Comparison of ENCODE assay signal across 26 mouse cellular contexts in genomic region chr8:115201726-115202125, GRCm38 (mm10).
A peak's percentile ranks its signal among the peaks of the same experiment; 100 is the strongest.
DNase-seq lines count a peak whose midpoint lies in the region; ATAC-seq and TF ChIP-seq lines count a peak whose summit lies in the region.
"Had no signal": no experiment of that assay in that cellular context is flagged by ENCODE, and none has a peak within 500 bp of the region (broad histone marks: within the 10 kb centered on the region; RNA-seq: fewer than 3 reads in every experiment).

No protein-coding gene starts in this region.

- TF ChIP-seq CTCF in midbrain, postnatal 0 days (IDR thresholded peaks at IDR 0.05): no peak

- H3K27me3 ChIP-seq in midbrain, embryonic 11.5 days (ENCODE audit: control insufficient read depth, insufficient read depth, low read length): peaks cover 3% of the 10 kb centered on the region
- H3K27me3 ChIP-seq in midbrain, postnatal 0 days (ENCODE audit: insufficient read depth, low read length): no peaks in the 10 kb centered on the region
- H3K27me3 ChIP-seq in midbrain, embryonic 14.5 days (ENCODE audit: control insufficient read depth, insufficient read depth, low read length): 0 out of 2 replicates have a peak, but pooled peaks cover 4% of the 10 kb centered on the region
- peaks cover 45% of the 10 kb centered on the region for H3K27me3 ChIP-seq in midbrain, embryonic 10.5 days (ENCODE audit: low read depth, poor library complexity, severe bottlenecking)
- peaks cover 50% of the 10 kb centered on the region for H3K27me3 ChIP-seq in limb, embryonic 13.5 days
- H3K27me3 ChIP-seq in liver, embryonic 12.5 days (replicated peaks): peaks cover 23% of the 10 kb centered on the region

- no peak overlapping the region for H3K4me2 ChIP-seq in midbrain, embryonic 11.5 days
- H3K4me2 ChIP-seq in midbrain, postnatal 0 days (ENCODE audit: low read depth, low read length, poor library complexity, severe bottlenecking): no peak overlapping the region
- no peak overlapping the region for H3K4me2 ChIP-seq in midbrain, embryonic 14.5 days (ENCODE audit: low read length)
- peak overlapping the region; percentile 25; the same call in 1 of the 2 replicates for H3K4me2 ChIP-seq in limb, embryonic 13.5 days (replicated peaks)
- no peak overlapping the region for H3K4me2 ChIP-seq in liver, embryonic 12.5 days
- H3K4me2 ChIP-seq: embryonic facial prominence, embryonic 13.5 days; forebrain, embryonic 13.5 days; heart, embryonic 12.5 days; heart, embryonic 15.5 days; hindbrain, embryonic 13.5 days had no signal

- H3K9ac ChIP-seq in midbrain, embryonic 11.5 days (ENCODE audit: low read length): no peak overlapping the region; the same call in 1 of the 2 replicates
- no peak overlapping the region for H3K9ac ChIP-seq in midbrain, postnatal 0 days (replicated peaks; ENCODE audit: low read length, poor library complexity, severe bottlenecking)
- no peak overlapping the region for H3K9ac ChIP-seq in midbrain, embryonic 14.5 days (replicated peaks; ENCODE audit: low read length)
- H3K9ac ChIP-seq in limb, embryonic 13.5 days: no peak overlapping the region
- no peak overlapping the region for H3K9ac ChIP-seq in liver, embryonic 12.5 days
- H3K9ac ChIP-seq: embryonic facial prominence, embryonic 13.5 days; forebrain, embryonic 13.5 days; heart, embryonic 12.5 days; heart, embryonic 15.5 days; hindbrain, embryonic 13.5 days had no signal

- no peak overlapping the region for H3K27ac ChIP-seq in midbrain, embryonic 11.5 days (ENCODE audit: low read depth, low read length)
- H3K27ac ChIP-seq in midbrain, postnatal 0 days (ENCODE audit: low read depth, low read length): no peak overlapping the region
- H3K27ac ChIP-seq in midbrain, embryonic 14.5 days (replicated peaks; ENCODE audit: low read depth, low read length): no peak overlapping the region
- no peak overlapping the region for H3K27ac ChIP-seq in midbrain, embryonic 10.5 days (replicated peaks)
- no peak overlapping the region for H3K27ac ChIP-seq in limb, embryonic 13.5 days
- H3K27ac ChIP-seq in liver, embryonic 12.5 days: no peak overlapping the region
- H3K27ac ChIP-seq: embryonic facial prominence, embryonic 13.5 days; forebrain, embryonic 10.5 days; forebrain, embryonic 13.5 days; heart, embryonic 15.5 days; hindbrain, embryonic 10.5 days; hindbrain, embryonic 13.5 days had no signal

- H3K36me3 ChIP-seq in midbrain, embryonic 11.5 days (ENCODE audit: control insufficient read depth, insufficient read depth, low read length): no peaks in the 10 kb centered on the region
- H3K36me3 ChIP-seq in midbrain, postnatal 0 days (ENCODE audit: insufficient read depth, low read length): no peaks in the 10 kb centered on the region
- H3K36me3 ChIP-seq in midbrain, embryonic 14.5 days (ENCODE audit: control insufficient read depth, insufficient read depth, low read length): no peaks in the 10 kb centered on the region
- H3K36me3 ChIP-seq in midbrain, embryonic 10.5 days: no peaks in the 10 kb centered on the region
- no peaks in the 10 kb centered on the region for H3K36me3 ChIP-seq in limb, embryonic 13.5 days
- no peaks in the 10 kb centered on the region for H3K36me3 ChIP-seq in liver, embryonic 12.5 days
- H3K36me3 ChIP-seq: embryonic facial prominence, embryonic 13.5 days; forebrain, embryonic 10.5 days; heart, embryonic 12.5 days; heart, embryonic 15.5 days; hindbrain, embryonic 10.5 days; hindbrain, embryonic 13.5 days had no signal

- peak; percentile 55; the same call in 1 of the 2 replicates for ATAC-seq in midbrain, embryonic 11.5 days (ENCODE audit: low FRiP score)
- no peak for ATAC-seq in midbrain, postnatal 0 days (ENCODE audit: low FRiP score)
- no peak for ATAC-seq in midbrain, embryonic 14.5 days (ENCODE audit: low FRiP score, low TSS enrichment)
- ATAC-seq in limb, embryonic 13.5 days (ENCODE audit: low FRiP score, low read depth): peak; percentile 66; the same call in 1 of the 2 replicates
- ATAC-seq in liver, embryonic 12.5 days: no peak
- ATAC-seq: CD4-positive, CD25-positive, alpha-beta regulatory T cell, adult 4 months; forebrain, embryonic 13.5 days; forebrain, embryonic 16.5 days; hindbrain, embryonic 16.5 days had no signal

- DNase-seq in midbrain, embryonic 11.5 days (ENCODE audit: low spot score, missing footprints): peak; percentile 77
- no peak for DNase-seq in midbrain, postnatal 0 days (ENCODE audit: low spot score)
- DNase-seq in midbrain, embryonic 14.5 days: peak; percentile 26
- no peak for DNase-seq in midbrain, embryonic 10.5 days (ENCODE audit: low spot score)
- DNase-seq: adrenal gland, adult 2 months; adrenal gland, postnatal 14 days; cerebellum, adult 11 months; cerebellum, adult 2 months; cerebellum, adult 9-11 months; cerebellum, postnatal 25 days; gastrocnemius, postnatal 25 days; heart, adult 18-20 months; heart, postnatal 10 days; heart, postnatal 36 days had no signal

- peaks cover 10% of the 10 kb centered on the region for H3K4me1 ChIP-seq in midbrain, embryonic 11.5 days (ENCODE audit: control insufficient read depth, insufficient read depth, low read length)
- H3K4me1 ChIP-seq in midbrain, postnatal 0 days (ENCODE audit: insufficient read depth, low read length): no peaks in the 10 kb centered on the region
- 0 out of 2 replicates have a peak, but pooled peaks cover 4% of the 10 kb centered on the region for H3K4me1 ChIP-seq in midbrain, embryonic 14.5 days (ENCODE audit: control insufficient read depth, insufficient read depth, low read length)
- peaks cover 30% of the 10 kb centered on the region for H3K4me1 ChIP-seq in midbrain, embryonic 10.5 days
- H3K4me1 ChIP-seq in limb, embryonic 13.5 days: peaks cover 27% of the 10 kb centered on the region
- no peaks in the 10 kb centered on the region for H3K4me1 ChIP-seq in liver, embryonic 12.5 days

- no peaks in the 10 kb centered on the region for H3K9me3 ChIP-seq in midbrain, embryonic 11.5 days (ENCODE audit: control insufficient read depth, low read length)
- H3K9me3 ChIP-seq in midbrain, postnatal 0 days (ENCODE audit: low read length): no peaks in the 10 kb centered on the region
- no peaks in the 10 kb centered on the region for H3K9me3 ChIP-seq in midbrain, embryonic 14.5 days (ENCODE audit: control insufficient read depth, low read length)
- H3K9me3 ChIP-seq in midbrain, embryonic 10.5 days (replicated peaks): no peaks in the 10 kb centered on the region
- H3K9me3 ChIP-seq in limb, embryonic 13.5 days: no peaks in the 10 kb centered on the region
- no peaks in the 10 kb centered on the region for H3K9me3 ChIP-seq in liver, embryonic 12.5 days (replicated peaks)
- H3K9me3 ChIP-seq: embryonic facial prominence, embryonic 13.5 days; forebrain, embryonic 10.5 days; forebrain, embryonic 13.5 days; heart, embryonic 12.5 days; heart, embryonic 15.5 days; hindbrain, embryonic 10.5 days; hindbrain, embryonic 13.5 days had no signal

- no peak overlapping the region for H3K4me3 ChIP-seq in midbrain, embryonic 11.5 days (ENCODE audit: low read depth, low read length)
- no peak overlapping the region for H3K4me3 ChIP-seq in midbrain, postnatal 0 days (ENCODE audit: low read depth, low read length)
- no peak overlapping the region for H3K4me3 ChIP-seq in midbrain, embryonic 14.5 days (replicated peaks; ENCODE audit: low read depth, low read length)
- H3K4me3 ChIP-seq in midbrain, embryonic 10.5 days: no peak overlapping the region
- no peak overlapping the region for H3K4me3 ChIP-seq in limb, embryonic 13.5 days
- no peak overlapping the region for H3K4me3 ChIP-seq in liver, embryonic 12.5 days
- H3K4me3 ChIP-seq: embryonic facial prominence, embryonic 13.5 days; forebrain, embryonic 10.5 days; forebrain, embryonic 13.5 days; heart, embryonic 12.5 days; heart, embryonic 15.5 days; hindbrain, embryonic 10.5 days; hindbrain, embryonic 13.5 days had no signal

- WGBS in midbrain, embryonic 11.5 days: 33% methylated on average over 7 of the region's 7 CpGs
- WGBS in midbrain, postnatal 0 days: 43% methylated on average over 7 of the region's 7 CpGs
- 25% methylated on average over 7 of the region's 7 CpGs for WGBS in midbrain, embryonic 14.5 days
- 39% methylated on average over 7 of the region's 7 CpGs for WGBS in midbrain, embryonic 10.5 days
- WGBS in limb, embryonic 13.5 days: 24% methylated on average over 7 of the region's 7 CpGs
- 61% methylated on average over 7 of the region's 7 CpGs for WGBS in liver, embryonic 12.5 days (ENCODE audit: insufficient replicate concordance)

Comparison
In these comparisons a context has a peak if more than half of its experiments do, and no peak if none do; other contexts are left out.
1. ATAC-seq: peak in midbrain, embryonic 11.5 days (single experiment) and limb, embryonic 13.5 days (single experiment); none in midbrain, postnatal 0 days (single experiment), midbrain, embryonic 14.5 days (single experiment) and liver, embryonic 12.5 days (single experiment).
2. DNase-seq: peak in midbrain, embryonic 11.5 days (single experiment) and midbrain, embryonic 14.5 days (single experiment); none in midbrain, postnatal 0 days (single experiment) and midbrain, embryonic 10.5 days (single experiment).